Mouse (Mus musculus) neural tube, embryonic 11.5 days (tissue): Measurements from ENCODE around the gene Borcs5. TPM values are rescaled to one million over a fixed set of nuclear protein-coding genes. Genes with fewer than 3 reads are reported as not detected.

ENCODE experiments used
- ATAC-seq: fragments of 200-750 bp; cut with Nextera tagmentation; 2 replicates; pipeline ENCODE4 v1.8.0; 2017; ENCODE audit warnings: moderate number of reproducible peaks, mild to moderate bottlenecking, moderate TSS enrichment, moderate library complexity; ENCODE audit not compliant: insufficient read depth, low FRiP score, low TSS enrichment
- DNase-seq: peaks from one replicate; pipeline ENCODE4 v3.0.0-alpha.2; 2015; ENCODE audit warnings: low spot score
- H3K27ac ChIP-seq: fragments of 300-500 bp; sonication (generic); 2 replicates; pipeline ENCODE4 v1.5.1; 2014; ENCODE audit warnings: low read depth, mild to moderate bottlenecking, low read length
- H3K27me3 ChIP-seq: fragments of 300-500 bp; sonication (generic); 2 replicates; pipeline ENCODE4 v1.6.1; 2014; ENCODE audit warnings: mild to moderate bottlenecking, low read length, mixed read lengths; ENCODE audit not compliant: control insufficient read depth, insufficient read depth
- H3K36me3 ChIP-seq: fragments of 300-500 bp; sonication (generic); 2 replicates; pipeline ENCODE4 v1.6.1; 2014; ENCODE audit warnings: mild to moderate bottlenecking, low read length, moderate library complexity, mixed read lengths; ENCODE audit not compliant: control insufficient read depth, insufficient read depth
- H3K4me1 ChIP-seq: fragments of 300-500 bp; sonication (generic); 2 replicates; pipeline ENCODE4 v1.6.1; 2014; ENCODE audit warnings: low read length, mixed read lengths; ENCODE audit not compliant: control insufficient read depth, insufficient read depth
- H3K4me2 ChIP-seq: fragments of 300-500 bp; sonication (generic); 2 replicates; pipeline ENCODE4 v1.6.1; 2014; ENCODE audit warnings: low read depth, mild to moderate bottlenecking, moderate library complexity
- H3K4me3 ChIP-seq: fragments of 300-500 bp; sonication (generic); 2 replicates; pipeline ENCODE4 v1.5.1; 2014; ENCODE audit warnings: low read depth, low read length
- H3K9ac ChIP-seq: fragments of 300-500 bp; sonication (generic); 2 replicates; pipeline ENCODE4 v1.6.1; 2014; ENCODE audit warnings: mild to moderate bottlenecking, low read length
- H3K9me3 ChIP-seq: fragments of 300-500 bp; sonication (generic); 2 replicates; pipeline ENCODE4 v1.6.1; 2016; ENCODE audit warnings: low read length; ENCODE audit not compliant: control insufficient read depth
- WGBS: fragments of 180-500 bp; shearing (Covaris S2); extraction: QIAGEN DNeasy Blood & Tissue Kit; methylation state at CpG from one replicate; pipeline ENCODE4 v1.1.7; 2014; 5-methylcytosine and 5-hydroxymethylcytosine counted together
- polyA plus RNA-seq: library from polyadenylated mRNA; unstranded; fragments of >200 nt; fragmentation: Nextera tagmentation; extraction: Ambion mirVana; gene quantifications from 2 replicates; pipeline ENCODE4 v1.2.1, GENCODE M21; 2014

The Borcs5 gene
- polyA plus RNA-seq, 1 experiment from 2014 or later: 32.1 TPM

GRCm38 (mm10) chr6:134695625-134696024, 56.3 kb downstream of the Borcs5 start:
- DNase-seq (no peak), ATAC-seq (no peak)
- 81% methylated on average over 3 of the region's 3 CpGs for WGBS
- H3K9me3 ChIP-seq: no peaks in the 10 kb centered on the region
- no peak overlapping the region for H3K9ac ChIP-seq
- H3K4me3 ChIP-seq: no peak overlapping the region
- no peaks in the 10 kb centered on the region for H3K4me1 ChIP-seq
- no peaks in the 10 kb centered on the region for H3K27me3 ChIP-seq
- no peaks in the 10 kb centered on the region for H3K36me3 ChIP-seq
- H3K4me2 ChIP-seq: no peak overlapping the region
- no peak overlapping the region for H3K27ac ChIP-seq

GRCm38 (mm10) chr6:134696146-134696545, 56.8 kb downstream of the Borcs5 start:
- 69% methylated on average over 4 of the region's 4 CpGs for WGBS
- no peak for ATAC-seq
- no peaks in the 10 kb centered on the region for H3K27me3 ChIP-seq
- DNase-seq: no peak
- no peaks in the 10 kb centered on the region for H3K36me3 ChIP-seq
- H3K4me2 ChIP-seq: no peak overlapping the region
- H3K4me1 ChIP-seq: no peaks in the 10 kb centered on the region
- H3K27ac ChIP-seq: no peak overlapping the region
- no peak overlapping the region for H3K9ac ChIP-seq
- H3K9me3 ChIP-seq: no peaks in the 10 kb centered on the region
- H3K4me3 ChIP-seq: no peak overlapping the region

- H3K4me1 ChIP-seq: no peaks in the 10 kb centered on the region
- H3K36me3 ChIP-seq: no peaks in the 10 kb centered on the region
- H3K9me3 ChIP-seq: no peaks in the 10 kb centered on the region
- H3K4me2 ChIP-seq: no peak overlapping the region
- no peak overlapping the region for H3K9ac ChIP-seq
- no peak overlapping the region for H3K4me3 ChIP-seq
- no peaks in the 10 kb centered on the region for H3K27me3 ChIP-seq
- ATAC-seq (no peak), DNase-seq (no peak)
- 88% methylated on average over 2 of the region's 2 CpGs for WGBS
- no peak overlapping the region for H3K27ac ChIP-seq
These were observed 57.2 kb downstream of the Borcs5 start for GRCm38 (mm10) chr6:134696554-134696953.

- no peak overlapping the region for H3K27ac ChIP-seq
- H3K4me3 ChIP-seq: no peak overlapping the region
- WGBS: 91% methylated on average over 5 of the region's 5 CpGs
- no peaks in the 10 kb centered on the region for H3K4me1 ChIP-seq
- DNase-seq: no peak
- no peak overlapping the region for H3K9ac ChIP-seq
- H3K36me3 ChIP-seq: no peaks in the 10 kb centered on the region
- no peak overlapping the region for H3K4me2 ChIP-seq
- H3K9me3 ChIP-seq: no peaks in the 10 kb centered on the region
- no peak for ATAC-seq
- no peaks in the 10 kb centered on the region for H3K27me3 ChIP-seq
These were observed 58.9 kb downstream of the Borcs5 start for GRCm38 (mm10) chr6:134698243-134698642.

GRCm38 (mm10) chr6:134700451-134701210, 61.3 kb downstream of the Borcs5 start:
- ATAC-seq (no peak), DNase-seq (no peak)
- H3K27ac ChIP-seq: no peak overlapping the region
- H3K9ac ChIP-seq: no peak overlapping the region
- WGBS: 63% methylated on average over 8 of the region's 8 CpGs
- no peaks in the 10 kb centered on the region for H3K9me3 ChIP-seq
- H3K4me2 ChIP-seq: no peak overlapping the region
- no peaks in the 10 kb centered on the region for H3K36me3 ChIP-seq
- no peaks in the 10 kb centered on the region for H3K27me3 ChIP-seq
- no peaks in the 10 kb centered on the region for H3K4me1 ChIP-seq
- H3K4me3 ChIP-seq: no peak overlapping the region

GRCm38 (mm10) chr6:134701211-134701602, 61.9 kb downstream of the Borcs5 start:
- 91% methylated on average over 6 of the region's 6 CpGs for WGBS
- Histone ChIP-seq H3K4me2 (no peak overlapping the region), H3K36me3 (no peaks in the 10 kb centered on the region), H3K27me3 (no peaks in the 10 kb centered on the region), H3K9me3 (no peaks in the 10 kb centered on the region), H3K4me1 (no peaks in the 10 kb centered on the region), H3K4me3 (no peak overlapping the region), H3K27ac (no peak overlapping the region), H3K9ac (no peak overlapping the region)
- ATAC-seq (no peak), DNase-seq (no peak)

- H3K4me1 ChIP-seq: no peaks in the 10 kb centered on the region
- WGBS: 97% methylated on average over 7 of the region's 7 CpGs
- H3K27ac ChIP-seq: no peak overlapping the region
- ATAC-seq: no peak
- H3K27me3 ChIP-seq: no peaks in the 10 kb centered on the region
- DNase-seq: no peak
- no peak overlapping the region for H3K4me3 ChIP-seq
- no peaks in the 10 kb centered on the region for H3K9me3 ChIP-seq
- H3K9ac ChIP-seq: no peak overlapping the region
- no peaks in the 10 kb centered on the region for H3K36me3 ChIP-seq
- no peak overlapping the region for H3K4me2 ChIP-seq
These were observed 62.9 kb downstream of the Borcs5 start for GRCm38 (mm10) chr6:134702184-134702583.

GRCm38 (mm10) chr6:134703053-134703690, 63.9 kb downstream of the Borcs5 start:
- DNase-seq (no peak), ATAC-seq (no peak)
- no peak overlapping the region for H3K4me3 ChIP-seq
- WGBS: 87% methylated on average over 4 of the region's 4 CpGs
- H3K4me1 ChIP-seq: no peaks in the 10 kb centered on the region
- no peak overlapping the region for H3K4me2 ChIP-seq
- H3K27me3 ChIP-seq: no peaks in the 10 kb centered on the region
- no peak overlapping the region for H3K27ac ChIP-seq
- H3K36me3 ChIP-seq: no peaks in the 10 kb centered on the region
- H3K9me3 ChIP-seq: no peaks in the 10 kb centered on the region
- no peak overlapping the region for H3K9ac ChIP-seq

GRCm38 (mm10) chr6:134706467-134706866, 67.2 kb downstream of the Borcs5 start:
- WGBS: 89% methylated on average over 4 of the region's 4 CpGs
- Histone ChIP-seq H3K4me3 (no peak overlapping the region), H3K4me2 (no peak overlapping the region)

More at GRCm38 (mm10) chr6:134706467-134706866, 67.2 kb downstream of the Borcs5 start:
- no peaks in the 10 kb centered on the region for H3K9me3 ChIP-seq
- ATAC-seq: no peak
- no peaks in the 10 kb centered on the region for H3K27me3 ChIP-seq
- no peak overlapping the region for H3K27ac ChIP-seq
- no peaks in the 10 kb centered on the region for H3K36me3 ChIP-seq
- DNase-seq: no peak
- H3K4me1 ChIP-seq: no peaks in the 10 kb centered on the region
- H3K9ac ChIP-seq: no peak overlapping the region
